Mouse (Mus musculus) hindbrain, embryonic 12.5 days (tissue): ENCODE measurements around the gene Pkdrej. TPM values are rescaled to one million over a fixed set of nuclear protein-coding genes. Genes with fewer than 3 reads are reported as not detected.

ENCODE experiments used
- ATAC-seq: fragments of 200-750 bp; cut with Nextera tagmentation; 2 replicates; pipeline ENCODE4 v1.8.0; 2017; ENCODE audit warnings: moderate TSS enrichment; ENCODE audit not compliant: low FRiP score
- H3K27ac ChIP-seq: fragments of 300-500 bp; sonication (generic); 2 replicates; pipeline ENCODE4 v1.5.1; 2016; ENCODE audit warnings: mild to moderate bottlenecking
- H3K27me3 ChIP-seq: fragments of 300-500 bp; sonication (generic); 2 replicates; pipeline ENCODE4 v1.6.1; 2016; ENCODE audit warnings: mild to moderate bottlenecking
- H3K36me3 ChIP-seq: fragments of 300-500 bp; sonication (generic); 2 replicates; pipeline ENCODE4 v1.6.1; 2016; ENCODE audit warnings: mild to moderate bottlenecking
- H3K4me1 ChIP-seq: fragments of 300-500 bp; sonication (generic); 2 replicates; pipeline ENCODE4 v1.6.1; 2016
- H3K4me2 ChIP-seq: fragments of 300-500 bp; sonication (generic); replicated peaks from 2 replicates; pipeline ENCODE4 v1.6.1; 2016; ENCODE audit warnings: mild to moderate bottlenecking
- H3K4me3 ChIP-seq: fragments of 300-500 bp; sonication (generic); 2 replicates; pipeline ENCODE4 v1.5.1; 2016; ENCODE audit warnings: mild to moderate bottlenecking
- H3K9ac ChIP-seq: fragments of 300-500 bp; sonication (generic); 2 replicates; pipeline ENCODE4 v1.6.1; 2016; ENCODE audit warnings: mild to moderate bottlenecking, moderate library complexity
- H3K9me3 ChIP-seq: fragments of 300-500 bp; sonication (generic); replicated peaks from 2 replicates; pipeline ENCODE4 v1.6.1; 2016; ENCODE audit warnings: mild to moderate bottlenecking
- WGBS: fragments of 180-500 bp; shearing (Covaris S2); methylation state at CpG from one replicate; pipeline ENCODE4 v1.1.7; 2016; 5-methylcytosine and 5-hydroxymethylcytosine counted together
- polyA plus RNA-seq: library from polyadenylated mRNA; unstranded; fragments of >200 nt; fragmentation: Nextera tagmentation; extraction: Ambion mirVana; gene quantifications from 2 replicates; pipeline ENCODE4 v1.2.1, GENCODE M21; 2016

The Pkdrej gene
- polyA plus RNA-seq, 1 experiment from 2014 or later: not detected

- Histone ChIP-seq H3K4me1 (peaks cover 14% of the 10 kb centered on the region), H3K9ac (no peak overlapping the region), H3K4me2 (no peak overlapping the region), H3K27ac (no peak overlapping the region), H3K9me3 (no peaks in the 10 kb centered on the region), H3K36me3 (no peaks in the 10 kb centered on the region), H3K4me3 (no peak overlapping the region), H3K27me3 (no peaks in the 10 kb centered on the region)
- WGBS: 84% methylated on average over 4 of the region's 4 CpGs
- no peak for ATAC-seq
These were observed 14.1 kb downstream of the Pkdrej start for GRCm38 (mm10) chr15:85807404-85807803.

GRCm38 (mm10) chr15:85806886-85807285 lies 14.6 kb downstream of the Pkdrej start:
- ATAC-seq: no peak
- H3K27ac ChIP-seq: no peak overlapping the region
- H3K9me3 ChIP-seq: no peaks in the 10 kb centered on the region
- H3K4me3 ChIP-seq: no peak overlapping the region
- peaks cover 11% of the 10 kb centered on the region for H3K4me1 ChIP-seq
- H3K27me3 ChIP-seq: no peaks in the 10 kb centered on the region
- H3K36me3 ChIP-seq: no peaks in the 10 kb centered on the region
- no peak overlapping the region for H3K4me2 ChIP-seq
- no peak overlapping the region for H3K9ac ChIP-seq
- 83% methylated on average over 4 of the region's 4 CpGs for WGBS

GRCm38 (mm10) chr15:85802931-85803330 lies 18.6 kb downstream of the Pkdrej start:
- WGBS: 83% methylated on average over 2 of the region's 2 CpGs
- Histone ChIP-seq H3K4me1 (peaks cover 3% of the 10 kb centered on the region; the same call in 1 of the 2 replicates), H3K27me3 (no peaks in the 10 kb centered on the region), H3K36me3 (no peaks in the 10 kb centered on the region), H3K4me3 (no peak overlapping the region), H3K9me3 (no peaks in the 10 kb centered on the region), H3K27ac (no peak overlapping the region), H3K9ac (no peak overlapping the region), H3K4me2 (no peak overlapping the region)
- no peak for ATAC-seq

GRCm38 (mm10) chr15:85798676-85799075 lies 22.9 kb downstream of the Pkdrej start:
- Histone ChIP-seq H3K4me2 (no peak overlapping the region), H3K27ac (no peak overlapping the region), H3K36me3 (no peaks in the 10 kb centered on the region), H3K27me3 (no peaks in the 10 kb centered on the region), H3K9ac (no peak overlapping the region), H3K9me3 (no peaks in the 10 kb centered on the region), H3K4me1 (peaks cover 3% of the 10 kb centered on the region; the same call in 1 of the 2 replicates), H3K4me3 (no peak overlapping the region)
- 93% methylated on average over 8 of the region's 8 CpGs for whole genome bisulfite sequencing
- ATAC-seq: no peak

- no peaks in the 10 kb centered on the region for H3K27me3 ChIP-seq
- H3K27ac ChIP-seq: no peak overlapping the region
- WGBS: 75% methylated on average over 6 of the region's 6 CpGs
- H3K9me3 ChIP-seq: no peaks in the 10 kb centered on the region
- H3K9ac ChIP-seq: no peak overlapping the region
- no peak overlapping the region for H3K4me2 ChIP-seq
- no peak for ATAC-seq
- H3K4me3 ChIP-seq: no peak overlapping the region
- no peaks in the 10 kb centered on the region for H3K36me3 ChIP-seq
- H3K4me1 ChIP-seq: no peaks in the 10 kb centered on the region
These were observed 26.0 kb downstream of the Pkdrej start for GRCm38 (mm10) chr15:85795516-85795915.

- 84% methylated on average over 1 of the region's 1 CpGs for WGBS
- H3K9ac ChIP-seq: no peak overlapping the region
- H3K4me3 ChIP-seq: no peak overlapping the region
- ATAC-seq: no peak
- H3K27me3 ChIP-seq: no peaks in the 10 kb centered on the region
- no peaks in the 10 kb centered on the region for H3K36me3 ChIP-seq
- no peak overlapping the region for H3K27ac ChIP-seq
- no peaks in the 10 kb centered on the region for H3K9me3 ChIP-seq
- H3K4me2 ChIP-seq: no peak overlapping the region
- no peaks in the 10 kb centered on the region for H3K4me1 ChIP-seq
These were observed 28.7 kb downstream of the Pkdrej start for GRCm38 (mm10) chr15:85792819-85793218.

- 88% methylated on average over 4 of the region's 4 CpGs for WGBS
- Histone ChIP-seq H3K9me3 (no peaks in the 10 kb centered on the region), H3K27me3 (no peaks in the 10 kb centered on the region), H3K4me1 (no peaks in the 10 kb centered on the region), H3K9ac (no peak overlapping the region), H3K4me2 (no peak overlapping the region), H3K27ac (no peak overlapping the region), H3K36me3 (no peaks in the 10 kb centered on the region), H3K4me3 (no peak overlapping the region)
- ATAC-seq: no peak
These were observed 30.1 kb downstream of the Pkdrej start for GRCm38 (mm10) chr15:85791449-85791848.

GRCm38 (mm10) chr15:85788633-85789032 lies 32.9 kb downstream of the Pkdrej start:
- Histone ChIP-seq H3K27me3 (no peaks in the 10 kb centered on the region), H3K4me3 (no peak overlapping the region), H3K36me3 (no peaks in the 10 kb centered on the region), H3K4me1 (no peaks in the 10 kb centered on the region), H3K4me2 (no peak overlapping the region), H3K9me3 (no peaks in the 10 kb centered on the region), H3K9ac (no peak overlapping the region), H3K27ac (no peak overlapping the region)
- whole genome bisulfite sequencing: 80% methylated on average over 16 of the region's 16 CpGs
- ATAC-seq: no peak

- 90% methylated on average over 4 of the region's 4 CpGs for WGBS
- Histone ChIP-seq H3K4me1 (no peaks in the 10 kb centered on the region), H3K4me2 (no peak overlapping the region), H3K36me3 (no peaks in the 10 kb centered on the region), H3K9me3 (no peaks in the 10 kb centered on the region), H3K27me3 (no peaks in the 10 kb centered on the region), H3K27ac (no peak overlapping the region), H3K9ac (no peak overlapping the region), H3K4me3 (no peak overlapping the region)
- ATAC-seq: no peak
These were observed 33.5 kb downstream of the Pkdrej start for GRCm38 (mm10) chr15:85788051-85788450.

- no peak overlapping the region for H3K9ac ChIP-seq
- no peaks in the 10 kb centered on the region for H3K4me1 ChIP-seq
- WGBS: 92% methylated on average over 6 of the region's 6 CpGs
- ATAC-seq: no peak
- H3K27ac ChIP-seq: no peak overlapping the region
- H3K4me3 ChIP-seq: no peak overlapping the region
- no peaks in the 10 kb centered on the region for H3K36me3 ChIP-seq
- no peaks in the 10 kb centered on the region for H3K27me3 ChIP-seq
- H3K9me3 ChIP-seq: no peaks in the 10 kb centered on the region
- H3K4me2 ChIP-seq: no peak overlapping the region
These were observed 34.1 kb downstream of the Pkdrej start for GRCm38 (mm10) chr15:85787482-85787881.

GRCm38 (mm10) chr15:85786711-85787110 lies 34.8 kb downstream of the Pkdrej start:
- Histone ChIP-seq H3K36me3 (no peaks in the 10 kb centered on the region), H3K9me3 (no peaks in the 10 kb centered on the region), H3K4me3 (no peak overlapping the region), H3K27me3 (no peaks in the 10 kb centered on the region), H3K27ac (no peak overlapping the region), H3K4me2 (no peak overlapping the region), H3K9ac (no peak overlapping the region), H3K4me1 (no peaks in the 10 kb centered on the region)
- 84% methylated on average over 5 of the region's 5 CpGs for WGBS
- ATAC-seq: no peak

- H3K4me2 ChIP-seq: no peak overlapping the region
- ATAC-seq: no peak
- WGBS: 94% methylated on average over 3 of the region's 3 CpGs
- H3K9ac ChIP-seq: no peak overlapping the region
- no peaks in the 10 kb centered on the region for H3K27me3 ChIP-seq
- no peaks in the 10 kb centered on the region for H3K36me3 ChIP-seq
- H3K4me3 ChIP-seq: no peak overlapping the region
- H3K9me3 ChIP-seq: no peaks in the 10 kb centered on the region
- no peaks in the 10 kb centered on the region for H3K4me1 ChIP-seq
- no peak overlapping the region for H3K27ac ChIP-seq
These were observed 37.2 kb downstream of the Pkdrej start for GRCm38 (mm10) chr15:85784341-85784740.

GRCm38 (mm10) chr15:85783146-85783545 lies 38.4 kb downstream of the Pkdrej start:
- no peak overlapping the region for H3K27ac ChIP-seq
- H3K36me3 ChIP-seq: no peaks in the 10 kb centered on the region
- no peaks in the 10 kb centered on the region for H3K27me3 ChIP-seq
- H3K4me2 ChIP-seq: no peak overlapping the region
- ATAC-seq: no peak
- no peaks in the 10 kb centered on the region for H3K4me1 ChIP-seq
- WGBS: 94% methylated on average over 4 of the region's 4 CpGs
- no peak overlapping the region for H3K4me3 ChIP-seq
- H3K9ac ChIP-seq: no peak overlapping the region
- no peaks in the 10 kb centered on the region for H3K9me3 ChIP-seq
